Mouse (Mus musculus): ENCODE measurements around the gene Pp2d1.
A peak's percentile ranks its signal among the peaks of the same experiment; 100 is the strongest.
"Not testable (repeated sequence)": the region's sequence is repeated elsewhere in the genome, so short reads cannot be mapped to it uniquely, and the experiment has no call there.

Gene Pp2d1

DNA sequence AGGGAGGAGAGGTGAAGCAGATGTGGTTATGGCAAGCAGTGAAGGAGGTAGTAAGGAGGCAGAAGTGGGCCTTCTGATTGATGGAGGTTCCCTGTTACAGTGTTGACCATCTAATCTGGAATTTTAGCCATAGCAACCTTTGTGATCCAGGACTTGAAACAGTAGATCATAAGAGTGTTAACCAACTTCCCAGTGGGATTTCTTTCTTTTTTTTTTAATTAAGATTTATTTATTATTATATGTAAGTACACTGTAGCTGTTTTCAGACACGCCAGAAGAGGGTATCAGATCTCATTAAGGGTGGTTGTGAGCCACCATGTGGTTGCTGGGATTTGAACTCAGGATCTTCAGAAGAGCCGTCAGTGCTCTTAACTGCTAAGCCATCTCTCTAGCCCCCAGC is at the start of gene Pp2d1:
Pp2d1 (minus strand) TSS at position 101 of the 400 bp plus-strand sequence.
- not testable (repeated sequence) for DNase-seq (ENCODE audit: low spot score)

DNA sequence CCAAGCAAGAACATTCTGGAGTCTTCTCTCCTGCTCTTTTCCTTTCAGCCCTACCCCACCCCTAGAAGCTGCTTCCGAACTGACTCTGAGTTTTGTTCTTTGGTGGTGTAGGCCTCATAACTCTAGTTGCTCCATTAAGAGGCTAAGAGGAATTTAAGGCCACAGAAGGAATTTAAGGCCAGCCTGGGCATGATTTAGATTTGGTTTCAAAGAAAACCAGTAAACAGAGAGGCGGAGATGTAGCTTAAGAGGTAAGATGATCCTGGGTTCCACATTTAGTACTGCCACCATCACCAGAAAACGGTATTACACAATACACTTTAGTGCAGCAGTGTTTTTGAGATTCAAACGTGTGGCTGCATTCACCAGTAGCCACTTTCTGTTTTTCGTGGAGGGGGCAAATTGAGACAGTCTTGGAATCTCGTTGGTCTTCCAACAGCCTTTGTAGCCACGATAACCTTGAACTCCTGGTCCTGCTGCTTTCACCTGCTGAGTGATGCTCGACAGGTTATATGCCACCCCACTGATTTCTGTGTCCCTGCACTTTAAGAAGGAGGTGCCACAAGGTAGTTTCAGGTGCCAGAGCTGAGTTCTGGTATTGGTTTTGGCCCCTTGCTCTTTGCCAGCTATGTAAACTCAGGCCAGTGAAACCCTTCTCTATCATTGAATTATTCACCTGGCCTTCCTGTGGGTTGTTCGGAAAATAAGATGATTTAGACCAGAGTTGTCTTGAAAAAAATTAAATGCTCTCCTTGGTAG is 49.0 kb upstream of the Pp2d1 start:
- no peak for DNase-seq (ENCODE audit: low spot score)

DNA sequence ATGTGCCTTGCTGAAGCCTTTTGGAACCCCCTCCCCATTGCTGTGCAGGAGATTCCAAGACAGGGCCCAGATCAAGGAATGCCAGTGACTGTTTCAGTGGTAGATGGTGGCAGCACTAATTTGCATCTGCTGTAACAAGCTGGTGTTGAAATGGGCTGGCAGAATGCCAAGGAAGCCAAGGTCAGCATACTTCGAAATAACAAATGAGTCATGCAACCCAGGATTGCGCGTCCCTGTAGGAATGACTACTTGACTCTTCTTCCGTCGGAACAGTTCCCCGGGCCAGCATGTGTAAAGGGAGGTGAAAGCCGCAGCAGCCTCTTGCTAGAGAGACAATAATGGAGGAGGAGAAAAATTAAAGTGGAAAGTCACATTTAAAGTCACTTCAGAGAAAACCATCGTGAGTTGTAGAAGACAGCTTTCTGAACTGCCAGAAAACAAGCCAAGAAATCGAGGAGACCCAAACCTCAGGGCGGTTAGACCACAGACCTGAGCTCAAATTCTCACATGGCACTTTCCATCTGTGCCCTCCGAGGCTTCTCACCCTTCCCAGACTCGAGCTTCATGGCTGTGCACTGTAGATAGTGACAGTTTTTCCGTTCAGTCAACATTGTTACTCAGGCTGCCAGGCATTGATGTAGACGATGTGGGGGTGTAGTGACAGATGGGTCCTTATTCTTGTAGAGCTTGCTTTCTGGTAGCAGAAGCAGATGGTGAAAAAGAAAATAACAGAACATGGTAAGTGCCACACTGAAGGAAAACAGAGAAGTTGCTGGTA is 48.0 kb upstream of the Pp2d1 start:
- DNase-seq (ENCODE audit: low spot score): peak; percentile 69

DNA sequence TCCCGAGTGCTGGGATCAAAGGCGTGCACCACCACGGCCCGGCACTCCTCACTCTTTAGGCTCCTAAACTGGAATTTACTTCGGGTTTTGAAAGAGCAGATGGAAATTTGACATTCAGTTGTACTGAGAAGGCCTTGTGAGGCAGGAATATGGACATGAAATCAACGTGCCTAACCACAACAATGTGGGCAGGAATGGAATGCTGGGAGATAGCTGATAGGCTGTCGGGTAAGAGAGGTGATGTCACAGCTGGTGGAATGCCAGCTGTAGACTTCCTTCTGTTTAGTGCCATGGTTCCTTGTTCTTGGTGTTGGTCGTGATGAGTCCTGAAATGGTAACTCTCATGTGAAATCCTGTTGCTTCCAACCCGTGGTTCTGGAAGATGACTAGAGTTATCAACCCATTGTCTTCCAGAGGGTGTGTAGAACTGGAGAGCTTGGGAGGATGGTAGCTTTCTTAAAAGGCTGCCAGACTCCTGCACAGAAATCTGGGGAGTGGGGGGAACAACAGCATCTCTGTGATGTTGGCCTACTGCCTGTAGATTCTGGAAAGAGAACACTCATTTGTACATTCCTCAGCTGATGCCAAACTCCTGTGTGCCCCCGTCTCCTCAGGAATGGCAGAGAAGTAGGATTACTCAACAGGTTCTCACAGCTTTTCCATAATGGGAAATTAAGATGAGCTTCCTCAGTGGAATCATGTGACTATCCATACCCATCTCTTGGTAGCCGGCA is 44.8 kb upstream of the Pp2d1 start:
- DNase-seq (ENCODE audit: low spot score): no peak

DNA sequence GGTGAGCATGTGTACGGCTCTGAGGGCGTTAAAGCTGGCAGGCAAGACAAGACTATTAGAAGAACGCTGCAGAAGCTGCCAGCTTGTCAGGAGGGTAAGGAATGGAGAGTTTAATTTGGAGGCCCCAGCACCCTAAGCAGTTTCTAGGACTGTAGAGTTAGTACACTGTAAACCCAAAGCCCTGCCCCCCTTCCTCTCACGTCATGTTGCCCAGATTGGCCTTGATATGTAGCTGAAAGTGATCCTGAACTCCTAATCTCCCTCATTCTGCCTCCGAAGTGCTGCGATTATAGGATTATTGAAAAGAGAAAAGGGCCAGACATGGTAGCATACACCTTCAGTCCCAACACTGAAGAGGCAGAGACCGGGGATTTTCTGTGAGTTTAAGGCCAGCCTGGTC is 43.6 kb upstream of the Pp2d1 start:
- DNase-seq (ENCODE audit: low spot score): no peak

DNA sequence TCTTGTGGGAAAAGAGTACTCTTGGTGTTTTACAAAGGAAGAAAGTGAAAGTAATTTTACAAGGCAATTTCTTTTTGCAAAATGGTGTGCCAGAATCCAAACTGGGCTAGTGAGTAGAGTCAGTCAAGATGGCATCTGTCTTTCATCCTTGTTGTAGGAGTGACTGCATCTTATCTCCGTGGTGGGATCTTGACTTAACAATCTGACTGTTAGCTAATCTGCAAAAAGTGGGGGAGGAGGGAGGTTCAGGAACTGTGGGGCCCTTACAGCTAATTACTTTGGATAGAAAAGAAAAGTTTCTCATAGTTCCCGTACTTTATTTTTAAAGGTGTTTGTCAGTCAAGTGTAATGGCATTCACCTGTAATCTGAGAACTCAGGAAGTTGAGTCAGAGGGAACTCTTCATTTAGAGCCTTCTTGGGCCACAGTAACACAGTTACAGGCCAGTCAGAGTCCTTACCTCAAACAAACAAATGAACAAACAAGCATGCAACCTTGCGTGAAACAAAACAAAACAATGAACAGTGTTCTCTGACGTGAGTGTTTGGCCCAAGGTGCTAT is 42.9 kb upstream of the Pp2d1 start:
- no peak for DNase-seq (ENCODE audit: low spot score)

DNA sequence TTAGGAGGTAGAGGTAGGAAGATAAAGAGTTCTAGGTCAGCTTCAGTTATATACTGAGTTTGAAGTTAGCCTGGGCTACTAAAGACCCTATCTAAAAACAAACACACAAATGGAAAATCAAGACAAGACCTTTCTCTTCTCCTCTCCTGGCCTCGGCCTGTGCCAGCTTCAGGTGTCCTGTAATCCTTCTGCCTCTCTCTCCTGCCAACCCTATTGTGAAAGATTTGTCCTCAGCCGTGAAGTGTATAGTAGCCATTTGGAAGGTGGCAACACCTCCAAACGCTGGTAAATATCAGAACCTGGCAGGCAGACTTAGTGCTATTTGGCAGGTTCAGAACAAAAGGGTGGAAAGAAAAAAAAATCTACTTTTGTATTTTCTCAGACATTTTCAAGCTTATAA is 41.0 kb upstream of the Pp2d1 start:
- no peak for DNase-seq (ENCODE audit: low spot score)

DNA sequence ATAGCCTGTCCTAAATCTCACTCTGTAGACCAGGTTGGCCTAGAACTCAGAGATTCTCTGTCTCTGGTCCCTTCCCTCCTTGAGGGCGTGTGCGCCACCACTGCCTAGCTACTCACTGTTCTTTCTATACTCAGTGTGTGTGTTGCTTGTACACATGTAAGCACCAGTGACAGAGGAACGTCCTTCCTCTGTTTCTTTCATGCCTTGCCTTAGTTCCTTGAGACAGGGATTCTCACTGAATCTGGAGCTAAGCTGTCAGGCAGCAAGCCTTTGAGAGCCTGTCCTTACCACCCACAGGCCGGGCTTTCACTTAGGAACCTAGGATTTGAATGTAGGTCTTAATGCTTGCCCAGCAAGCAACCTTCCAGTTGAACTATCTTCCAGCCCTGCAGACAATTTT is 40.4 kb upstream of the Pp2d1 start:
- DNase-seq (ENCODE audit: low spot score): no peak

DNA sequence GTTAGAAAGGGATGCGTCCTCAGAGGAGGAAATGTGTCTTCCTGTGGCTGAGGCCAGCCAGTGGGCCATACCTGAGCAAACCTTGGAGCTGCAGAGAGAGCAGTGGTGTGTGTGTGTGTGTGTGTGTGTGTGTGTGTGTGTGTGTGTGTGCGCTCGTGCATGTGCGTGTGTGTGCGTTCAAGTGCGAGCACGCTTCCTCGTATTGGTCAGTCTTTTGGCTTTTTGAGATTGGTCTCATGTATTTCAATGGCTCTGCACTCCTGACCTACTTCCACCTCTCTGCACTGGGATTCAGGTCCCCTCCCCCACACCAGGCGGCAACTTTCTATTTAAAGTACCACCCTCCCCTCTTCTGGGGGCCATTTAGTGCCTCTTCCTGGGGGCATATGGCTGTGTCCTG is 39.5 kb upstream of the Pp2d1 start:
- no peak for DNase-seq (ENCODE audit: low spot score)

DNA sequence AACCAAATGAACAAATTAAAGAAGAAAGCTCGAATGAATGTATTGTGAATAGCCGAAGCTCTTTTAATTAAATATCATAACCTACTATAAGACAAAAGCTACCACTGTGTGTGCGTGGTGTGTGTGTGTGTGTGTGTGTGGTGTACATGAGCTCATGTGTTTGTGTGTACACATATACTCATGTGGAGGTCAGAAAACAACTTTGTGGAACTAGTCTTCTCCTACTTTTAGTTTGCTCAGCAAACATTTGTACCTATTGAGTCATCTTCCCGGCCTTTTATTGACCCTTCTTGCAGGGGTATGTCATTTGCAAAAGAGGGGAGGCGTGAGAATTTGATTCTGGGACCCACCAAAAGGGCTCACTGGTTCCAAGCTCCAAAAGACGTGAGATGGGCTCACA is 39.0 kb upstream of the Pp2d1 start:
- no peak for DNase-seq (ENCODE audit: low spot score)

DNA sequence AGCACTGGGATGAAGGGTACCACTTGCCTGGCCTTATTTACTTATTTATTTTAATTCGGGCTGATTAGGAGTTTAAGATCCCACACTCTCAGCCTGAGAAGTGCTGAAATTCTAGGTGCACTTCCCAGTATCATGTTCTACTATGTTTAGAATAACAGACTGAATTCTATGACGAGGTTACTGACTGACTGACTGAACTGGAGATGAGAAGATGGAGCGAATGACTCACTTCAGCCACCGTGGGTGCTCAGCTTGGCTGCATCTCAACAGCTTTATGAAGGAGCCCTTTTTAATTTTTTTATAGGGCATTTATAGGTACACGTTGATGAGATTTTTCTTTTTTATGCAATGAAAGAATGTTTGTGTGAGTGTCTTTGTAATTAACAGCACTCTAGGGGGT is 38.5 kb upstream of the Pp2d1 start:
- no peak for DNase-seq (ENCODE audit: low spot score)

DNA sequence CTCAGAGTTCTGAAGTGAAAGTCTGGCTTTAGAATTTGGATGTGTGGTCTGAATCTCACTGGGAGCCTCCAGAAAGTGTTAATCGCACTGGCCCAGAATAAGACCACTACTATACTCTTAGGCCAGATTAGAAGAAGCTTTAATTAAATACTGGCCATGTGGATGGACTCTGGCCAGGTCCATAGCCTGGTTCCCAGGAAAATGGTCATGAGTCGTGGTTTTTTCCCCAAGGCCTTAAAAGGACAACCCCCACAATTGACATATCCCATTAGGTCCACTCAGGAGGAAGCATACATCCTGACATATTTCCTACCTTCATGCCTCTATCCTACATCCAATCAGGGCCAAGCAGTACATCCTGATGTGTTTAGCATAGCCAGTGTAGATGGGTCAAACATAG is 37.9 kb upstream of the Pp2d1 start:
- DNase-seq (ENCODE audit: low spot score): no peak

DNA sequence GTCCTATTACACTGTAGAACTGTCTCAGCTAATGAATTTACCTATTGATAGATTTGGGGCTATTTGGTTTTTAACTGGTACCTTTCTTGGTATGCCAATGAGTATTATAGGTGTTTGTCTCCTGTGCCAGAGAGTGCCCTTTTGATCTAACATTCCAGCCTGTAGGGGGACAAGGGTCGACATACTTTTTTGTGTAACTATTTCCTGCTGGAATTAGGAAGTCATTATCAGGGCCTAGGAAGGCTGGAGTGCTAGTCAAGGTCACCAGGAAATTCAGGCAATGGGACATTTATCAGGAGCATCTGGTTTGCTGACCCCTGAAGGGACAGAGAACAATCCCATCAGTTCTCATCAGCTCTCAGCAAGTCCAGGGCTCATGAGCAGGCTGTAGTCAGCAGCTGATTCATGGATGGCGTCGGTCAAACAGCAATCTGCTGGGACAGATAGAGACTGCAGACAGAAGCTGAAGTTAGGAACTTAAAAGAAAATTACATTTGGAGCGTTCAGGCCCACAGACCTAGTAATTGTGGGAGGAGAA is 33.8 kb upstream of the Pp2d1 start:
- no peak for DNase-seq (ENCODE audit: low spot score)

DNA sequence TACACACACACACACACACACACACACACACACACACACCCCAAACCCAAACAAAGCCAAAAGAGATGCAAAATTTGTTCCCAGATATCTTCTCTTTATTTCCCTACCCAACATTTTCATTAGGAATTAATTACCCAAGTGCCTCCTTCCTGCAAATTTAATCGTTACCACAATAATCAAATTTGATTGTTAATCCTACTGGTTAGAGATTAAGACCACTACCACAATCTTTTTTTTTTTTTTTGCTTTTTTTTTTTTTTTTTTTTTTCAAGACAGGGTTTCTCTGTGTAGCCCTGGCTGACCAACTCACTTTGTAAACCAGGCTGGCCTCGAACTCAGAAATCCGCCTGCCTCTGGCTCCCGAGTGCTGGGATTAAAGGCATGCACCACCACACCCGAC is 31.7 kb upstream of the Pp2d1 start:
- DNase-seq (ENCODE audit: low spot score): not testable (repeated sequence)

DNA sequence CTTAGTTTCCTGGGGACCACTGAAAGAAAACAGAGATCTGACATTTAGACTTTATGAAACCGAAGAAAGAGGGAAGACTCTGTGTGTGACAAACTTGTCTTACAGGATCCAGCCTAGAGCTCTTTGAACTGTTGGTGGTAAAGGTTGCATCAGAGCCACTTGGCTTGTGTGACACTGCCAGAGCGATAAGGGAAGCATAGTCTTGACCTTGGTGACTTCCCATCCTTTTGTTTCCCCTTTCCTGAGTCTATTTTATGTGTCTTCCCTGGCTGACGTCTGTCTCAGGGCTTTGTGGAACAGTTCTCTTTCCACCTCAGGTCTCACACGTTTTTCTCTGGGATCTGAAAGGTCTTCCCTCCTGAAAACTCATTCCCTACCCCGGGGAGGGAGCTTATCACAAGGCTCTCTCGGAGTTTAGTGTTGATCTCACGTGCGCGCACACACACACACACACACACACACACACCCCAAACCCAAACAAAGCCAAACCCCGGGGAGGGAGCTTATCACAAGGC is 31.2 kb upstream of the Pp2d1 start:
- peak; percentile 64 for DNase-seq (ENCODE audit: low spot score)

DNA sequence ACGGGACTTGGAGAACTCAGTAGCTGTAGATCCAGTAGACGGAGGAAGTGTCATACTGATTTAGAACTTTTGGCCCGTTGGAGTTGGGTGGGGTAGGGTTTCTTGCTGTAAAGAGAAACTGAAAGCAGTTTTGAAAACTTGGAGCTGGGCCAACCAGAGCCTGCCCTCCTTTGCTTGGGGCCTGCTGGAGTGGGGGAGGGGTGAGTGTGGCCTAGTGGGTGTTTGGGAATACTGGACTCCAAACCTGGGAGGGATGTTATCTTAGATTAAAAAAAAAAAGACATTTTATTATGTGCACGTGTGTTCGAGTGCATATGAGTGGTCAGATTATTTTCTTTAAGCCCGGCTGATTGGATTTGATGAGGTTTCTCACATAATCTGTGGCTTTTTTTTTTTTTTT is 30.6 kb upstream of the Pp2d1 start:
- DNase-seq (ENCODE audit: low spot score): peak; percentile 76

DNA sequence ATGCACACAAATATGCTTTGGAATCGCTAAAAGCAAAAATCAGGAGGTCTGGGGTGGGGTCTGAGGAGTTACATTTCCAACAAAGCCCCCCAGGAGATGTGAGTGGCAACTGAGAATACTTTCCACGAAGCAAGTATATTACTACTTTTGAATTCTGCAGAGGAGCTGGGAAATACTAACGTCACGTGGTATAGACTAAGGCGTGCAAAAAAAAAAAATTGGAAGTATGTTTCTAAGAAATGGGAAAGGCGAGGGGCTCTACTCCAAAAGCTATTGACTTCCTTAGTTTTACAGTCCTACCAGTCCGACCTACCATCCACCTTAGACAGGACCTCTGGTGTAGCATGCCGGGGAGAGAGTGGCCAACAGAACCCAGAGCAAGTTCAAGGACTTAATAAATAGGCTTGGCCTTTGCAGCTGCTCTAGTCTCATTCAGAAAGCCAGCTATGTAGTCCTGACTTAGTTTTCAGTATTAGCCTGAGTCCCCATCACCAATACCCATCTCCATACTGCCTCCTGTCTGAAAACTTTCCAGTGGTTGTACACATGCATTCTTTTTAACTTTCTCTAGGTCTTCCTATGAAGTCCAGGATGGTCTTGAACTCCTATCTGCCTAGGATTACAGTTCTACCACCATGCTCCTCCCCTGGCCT is 29.6 kb upstream of the Pp2d1 start:
- no peak for DNase-seq (ENCODE audit: low spot score)

DNA sequence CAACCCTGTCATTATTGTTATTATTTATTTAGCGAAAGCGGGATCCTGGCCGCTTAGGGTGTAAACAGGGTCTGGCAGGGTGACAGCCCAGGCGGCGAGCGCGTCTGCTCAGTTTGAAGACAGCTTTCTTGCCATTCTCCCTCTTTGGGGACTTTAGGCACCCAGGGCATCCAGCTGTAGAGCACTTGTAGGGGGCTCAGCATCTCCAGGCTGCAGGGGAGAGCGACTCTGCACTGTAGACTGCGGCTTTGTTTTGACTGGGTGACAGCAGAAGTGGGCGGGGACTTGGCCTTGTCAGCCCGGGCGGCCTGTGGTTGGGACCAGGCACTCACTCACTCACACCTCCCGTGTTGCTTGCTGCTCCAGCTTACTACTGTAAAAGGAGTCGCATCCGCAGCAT is 28.9 kb upstream of the Pp2d1 start:
- peak; percentile 85 for DNase-seq (ENCODE audit: low spot score)

DNA sequence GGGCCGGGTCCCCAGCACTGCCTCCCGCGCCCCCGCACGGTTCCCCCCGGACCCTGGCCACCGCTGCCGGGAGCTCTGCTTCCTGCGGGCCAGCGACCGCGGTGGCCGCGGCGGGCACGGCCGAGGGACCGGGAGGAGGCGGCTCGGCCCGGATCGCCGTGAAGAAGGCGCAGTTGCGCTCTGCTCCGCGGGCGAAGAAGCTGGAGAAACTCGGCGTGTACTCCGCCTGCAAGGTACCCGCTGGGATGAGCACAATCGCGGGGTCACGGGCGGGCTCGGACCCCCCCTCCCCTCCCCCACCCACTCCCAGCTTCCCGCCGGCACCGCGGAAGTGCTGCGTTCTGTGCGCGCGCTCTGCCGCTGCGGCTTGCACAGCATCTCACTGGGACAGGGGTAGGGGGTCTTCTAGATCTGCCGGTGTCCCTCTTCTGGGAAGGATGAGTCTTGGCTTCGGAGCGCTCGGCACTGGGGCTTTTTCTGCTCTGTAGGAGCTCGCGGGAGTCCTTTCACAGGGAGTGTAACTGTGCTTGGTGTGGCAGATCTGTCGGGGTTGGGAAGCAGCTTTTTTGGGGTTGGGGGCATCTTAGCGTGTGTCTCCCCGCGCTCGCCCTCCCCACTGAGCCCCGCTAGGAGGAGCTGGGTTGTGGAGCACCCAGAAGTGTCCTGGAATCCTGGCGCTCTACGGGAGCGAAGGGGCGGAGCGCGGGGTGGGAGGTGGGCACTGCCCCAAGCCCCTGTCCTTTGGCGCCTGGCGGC is 28.3 kb upstream of the Pp2d1 start:
- DNase-seq (ENCODE audit: low spot score): peak; percentile 46

DNA sequence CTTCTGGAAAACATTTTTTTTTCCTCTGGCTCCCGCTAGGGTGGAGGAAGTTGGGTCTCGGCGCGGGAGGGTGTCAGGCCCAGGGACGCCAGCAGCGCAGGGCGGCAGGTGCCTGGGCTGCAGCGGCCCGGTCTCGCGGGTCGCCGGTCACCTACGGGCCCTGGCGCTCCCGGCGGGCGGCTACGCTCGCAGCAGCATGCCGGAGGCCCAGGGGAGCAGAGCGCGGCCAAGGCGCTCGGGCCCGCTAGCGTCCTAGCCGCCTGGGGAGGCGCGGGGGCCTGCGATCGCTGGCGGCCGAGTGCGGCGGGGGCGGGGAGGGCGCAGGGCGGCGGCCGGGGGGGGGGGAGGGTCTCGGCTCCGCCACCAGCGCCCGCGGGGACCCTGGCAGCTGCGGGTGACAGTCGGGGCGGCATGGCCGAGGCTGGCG is 27.7 kb upstream of the Pp2d1 start:
- peak; percentile 61 for DNase-seq (ENCODE audit: low spot score)

Measured in c-Kit-positive CD71-positive TER-119-positive erythroid progenitor cells, embryonic 14.5 days (primary cell).